Mouse (Mus musculus): ENCODE results near the gene Serpinh1. TPM values are rescaled to one million over a fixed set of nuclear protein-coding genes. Genes with fewer than 3 reads are reported as not detected.
"Not testable (repeated sequence)": the region's sequence is repeated elsewhere in the genome, so short reads cannot be mapped to it uniquely, and the experiment has no call there.

The Serpinh1 gene
- total RNA-seq, 2 experiments from 2014 or later = 29.1 to 30.3 TPM

GRCm38 (mm10) chr7:99375455-99375854, 22.4 kb upstream of the Serpinh1 start:
- peak; percentile 88 to 98 for DNase-seq (ENCODE audit: extremely low spot score in 1 of 2, low spot score in 1 of 2)

- DNase-seq (ENCODE audit: extremely low spot score in 1 of 2, low spot score in 1 of 2) = not testable (repeated sequence)
Measured at GRCm38 (mm10) chr7:99374325-99374724, 21.3 kb upstream of the Serpinh1 start.

GRCm38 (mm10) chr7:99366716-99367115, 13.7 kb upstream of the Serpinh1 start:
- no peak for DNase-seq (ENCODE audit: extremely low spot score in 1 of 2, low spot score in 1 of 2)

- peak in 1 of 2 experiments; percentile 69 for DNase-seq (ENCODE audit: extremely low spot score in 1 of 2, low spot score in 1 of 2)
Measured at GRCm38 (mm10) chr7:99365069-99365468, 12.0 kb upstream of the Serpinh1 start.

- no peak for DNase-seq (ENCODE audit: extremely low spot score in 1 of 2, low spot score in 1 of 2)
Measured at GRCm38 (mm10) chr7:99362137-99362536, 9.1 kb upstream of the Serpinh1 start.

- no peak for DNase-seq (ENCODE audit: extremely low spot score in 1 of 2, low spot score in 1 of 2)
Measured at GRCm38 (mm10) chr7:99360803-99361414, 7.9 kb upstream of the Serpinh1 start.

GRCm38 (mm10) chr7:99360021-99360802, 7.2 kb upstream of the Serpinh1 start:
- DNase-seq (ENCODE audit: extremely low spot score in 1 of 2, low spot score in 1 of 2) = peak; percentile 35 to 36

GRCm38 (mm10) chr7:99358371-99358770, 5.3 kb upstream of the Serpinh1 start:
- DNase-seq (ENCODE audit: extremely low spot score in 1 of 2, low spot score in 1 of 2) = no peak

GRCm38 (mm10) chr7:99357201-99357600, 4.2 kb upstream of the Serpinh1 start:
- DNase-seq (ENCODE audit: extremely low spot score in 1 of 2, low spot score in 1 of 2) = no peak

- DNase-seq (ENCODE audit: extremely low spot score in 1 of 2, low spot score in 1 of 2) = no peak
Measured at GRCm38 (mm10) chr7:99356244-99356930, 3.3 kb upstream of the Serpinh1 start.

GRCm38 (mm10) chr7:99355731-99356131, 2.7 kb upstream of the Serpinh1 start:
- peak in 1 of 2 experiments; percentile 59 for DNase-seq (ENCODE audit: extremely low spot score in 1 of 2, low spot score in 1 of 2)

GRCm38 (mm10) chr7:99351802-99352517, 1.1 kb downstream of the Serpinh1 start:
- DNase-seq (ENCODE audit: extremely low spot score in 1 of 2, low spot score in 1 of 2) = no peak

- DNase-seq (ENCODE audit: extremely low spot score in 1 of 2, low spot score in 1 of 2) = no peak
Measured at GRCm38 (mm10) chr7:99351104-99351801, 1.8 kb downstream of the Serpinh1 start.

GRCm38 (mm10) chr7:99349782-99350720, 3.0 kb downstream of the Serpinh1 start:
- no peak for DNase-seq (ENCODE audit: extremely low spot score in 1 of 2, low spot score in 1 of 2)

- DNase-seq (ENCODE audit: extremely low spot score in 1 of 2, low spot score in 1 of 2) = no peak
Measured at GRCm38 (mm10) chr7:99348883-99349282, 4.2 kb downstream of the Serpinh1 start.

- DNase-seq (ENCODE audit: extremely low spot score in 1 of 2, low spot score in 1 of 2) = no peak
Measured at GRCm38 (mm10) chr7:99347268-99347667, 5.8 kb downstream of the Serpinh1 start.

- no peak for DNase-seq (ENCODE audit: extremely low spot score in 1 of 2, low spot score in 1 of 2)
Measured at GRCm38 (mm10) chr7:99343577-99343976, 9.5 kb downstream of the Serpinh1 start.

- no peak for DNase-seq (ENCODE audit: extremely low spot score in 1 of 2, low spot score in 1 of 2)
Measured at GRCm38 (mm10) chr7:99340736-99341135, 12.3 kb downstream of the Serpinh1 start.

All from layer of hippocampus, postnatal 25 days (tissue).